Mouse (Mus musculus) adrenal gland, adult 10 weeks (tissue): ENCODE results near the gene Gm5591. TPM values are rescaled to one million over a fixed set of nuclear protein-coding genes. Genes with fewer than 3 reads are reported as not detected.

Experiments
- polyA plus RNA-seq: library from polyadenylated mRNA; stranded (reverse); fragments of 350-450 nt; fragmentation: Illumina TruSeq; extraction: RNeasy Lipid Tissue Mini Kit (QIAGEN cat#74804); gene quantifications from one replicate; pipeline ENCODE4 v1.2.3, GENCODE M21; 2014; ENCODE audit warnings: low read depth, low replicate concordance

The Gm5591 gene
- polyA plus RNA-seq: not detected

GRCm38 (mm10) chr7:38528093-38528492, at the start of gene Gm5591:
TSS of gene Gm5591 (minus strand) at chr7:38528193.

